ENCODE assay signal across 8 mouse cellular contexts in the genomic region with DNA sequence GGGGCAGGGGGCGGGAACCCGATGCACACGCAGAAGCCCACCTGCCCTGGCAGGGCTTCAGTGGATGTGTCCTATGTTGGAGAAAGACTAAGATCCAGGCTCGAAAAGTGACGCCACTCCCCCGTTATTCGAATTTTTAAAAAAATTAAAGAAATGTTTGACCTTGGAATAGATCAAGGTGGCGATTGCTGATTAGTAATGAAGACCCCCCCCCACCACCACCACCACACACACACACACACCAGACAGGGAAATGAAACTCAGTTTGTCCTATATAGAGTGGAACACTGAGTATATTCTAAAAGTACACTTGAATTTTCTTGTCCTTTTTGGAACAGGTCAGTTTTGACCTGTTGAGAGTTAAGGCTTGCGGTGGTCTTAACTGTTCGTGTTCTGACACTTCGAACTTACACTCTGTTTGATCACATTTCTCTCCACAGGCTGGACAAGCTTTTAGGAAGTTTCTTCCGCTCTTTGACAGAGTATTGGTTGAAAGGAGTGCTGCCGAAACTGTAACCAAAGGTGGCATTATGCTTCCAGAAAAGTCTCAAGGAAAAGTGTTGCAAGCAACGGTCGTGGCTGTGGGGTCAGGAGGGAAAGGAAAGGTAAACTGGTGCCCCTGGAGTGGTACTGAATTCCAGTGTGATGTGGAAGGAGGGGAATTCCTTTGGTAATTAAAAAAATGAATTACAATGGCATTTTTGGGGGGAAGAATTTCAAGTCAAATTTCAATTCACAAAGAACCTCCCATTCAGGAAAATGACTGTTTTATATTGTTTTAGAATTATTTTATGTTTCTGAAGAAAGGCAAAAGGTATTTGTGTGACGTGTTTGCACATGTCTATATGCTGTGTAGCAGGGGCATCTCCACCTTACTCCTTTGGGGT. TPM values are rescaled to one million over a fixed set of nuclear protein-coding genes. Genes with fewer than 3 reads are reported as not detected.
A peak's percentile ranks its signal among the peaks of the same experiment; 100 is the strongest.
DNase-seq lines count a peak whose midpoint lies in the region; ATAC-seq and TF ChIP-seq lines count a peak whose summit lies in the region.

No protein-coding gene starts in this region.

- H3K36me3 ChIP-seq in testis, adult 2 months (ENCODE audit: control insufficient read depth, insufficient read depth, low read length): no peaks in the 10 kb centered on the region; the same call in 1 of the 2 replicates
- H3K36me3 ChIP-seq in limb, embryonic 14.5 days (ENCODE audit: control insufficient read depth, insufficient read depth, low read length): peaks cover 30% of the 10 kb centered on the region
- H3K36me3 ChIP-seq in stomach, postnatal 0 days (ENCODE audit: control insufficient read depth, insufficient read depth, low read length): 0 out of 2 replicates have a peak, but pooled peaks cover 6% of the 10 kb centered on the region

- H3K4me2 ChIP-seq in limb, embryonic 14.5 days (replicated peaks; ENCODE audit: low read depth, low read length, severe bottlenecking): peak overlapping the region; percentile 90
- peak overlapping the region; percentile 69 for H3K4me2 ChIP-seq in stomach, postnatal 0 days (replicated peaks; ENCODE audit: low read depth)

- ATAC-seq in limb, embryonic 14.5 days (ENCODE audit: low FRiP score, low read depth): no peak
- ATAC-seq in stomach, postnatal 0 days (ENCODE audit: low FRiP score, low TSS enrichment): no peak

- peaks cover 5% of the 10 kb centered on the region for H3K4me1 ChIP-seq in cerebellum, adult 2 months (ENCODE audit: control insufficient read depth, insufficient read depth, low read length)
- peaks cover 19% of the 10 kb centered on the region for H3K4me1 ChIP-seq in testis, adult 2 months (ENCODE audit: control insufficient read depth, insufficient read depth, low read length)
- peaks cover 19% of the 10 kb centered on the region for H3K4me1 ChIP-seq in limb, embryonic 14.5 days (ENCODE audit: control insufficient read depth, insufficient read depth, low read length)
- 0 out of 2 replicates have a peak, but pooled peaks cover 4% of the 10 kb centered on the region for H3K4me1 ChIP-seq in stomach, postnatal 0 days (replicated peaks; ENCODE audit: control insufficient read depth, insufficient read depth)

- peak overlapping the region; percentile 6 for H3K27ac ChIP-seq in cerebellum, adult 2 months (ENCODE audit: insufficient read depth, low read length)
- peak overlapping the region; percentile 95 for H3K27ac ChIP-seq in testis, adult 2 months (ENCODE audit: control insufficient read depth, insufficient read depth, low read depth, low read length)
- peak overlapping the region; percentile 95 for H3K27ac ChIP-seq in limb, embryonic 14.5 days (replicated peaks; ENCODE audit: low read depth, low read length)
- H3K27ac ChIP-seq in stomach, postnatal 0 days (replicated peaks): peak overlapping the region; percentile 98

- no peaks in the 10 kb centered on the region for H3K9me3 ChIP-seq in limb, embryonic 14.5 days (ENCODE audit: control insufficient read depth, low read length)
- H3K9me3 ChIP-seq in stomach, postnatal 0 days (ENCODE audit: control insufficient read depth, low read length): no peaks in the 10 kb centered on the region

- TF ChIP-seq EP300 in stomach, postnatal 0 days (optimal IDR thresholded peaks at IDR 0.05): no peak

- 5% methylated on average over 16 of the region's 16 CpGs for WGBS in cerebellum, adult 2 months
- 6% methylated on average over 16 of the region's 16 CpGs for WGBS in limb, embryonic 14.5 days
- 4% methylated on average over 16 of the region's 16 CpGs for WGBS in stomach, postnatal 0 days

- peak overlapping the region; percentile 62 for H3K4me3 ChIP-seq in cerebellum, adult 2 months (replicated peaks; ENCODE audit: insufficient read depth, low read depth, low read length)
- peak overlapping the region; percentile 99 for H3K4me3 ChIP-seq in testis, adult 2 months (ENCODE audit: control insufficient read depth, low read depth, low read length)
- H3K4me3 ChIP-seq in limb, embryonic 14.5 days (replicated peaks; ENCODE audit: low read length): peak overlapping the region; percentile 90
- peak overlapping the region; percentile 92 for H3K4me3 ChIP-seq in stomach, postnatal 0 days (ENCODE audit: low read depth, low read length)

- peak overlapping the region; percentile 95 for H3K9ac ChIP-seq in limb, embryonic 14.5 days (ENCODE audit: low read depth, low read length, severe bottlenecking)
- peak overlapping the region; percentile 89 for H3K9ac ChIP-seq in stomach, postnatal 0 days (ENCODE audit: low read length)

- TF ChIP-seq POLR2A in cerebellum, adult 2 months (IDR thresholded peaks at IDR 0.05; ENCODE audit: borderline replicate concordance, insufficient read depth, low read length): no peak
- TF ChIP-seq POLR2A in testis, adult 2 months (IDR thresholded peaks at IDR 0.05; ENCODE audit: control insufficient read depth, low read depth, low read length): no peak
- no peak for TF ChIP-seq POLR2A in limb, embryonic 14.5 days (IDR thresholded peaks at IDR 0.05; ENCODE audit: borderline replicate concordance, extremely low read depth, insufficient read depth, insufficient read length)

- DNase-seq in cerebellum, adult 2 months: no peak
- no peak for DNase-seq in cerebellum, adult 18-20 months
- DNase-seq in testis, postnatal 10 days (ENCODE audit: low spot score): no peak
- no peak for DNase-seq in limb, embryonic 14.5 days (ENCODE audit: low spot score)
- no peak for DNase-seq in stomach, postnatal 0 days (ENCODE audit: low spot score)
- no peak for DNase-seq in embryo, embryonic 9.5 days (ENCODE audit: extremely low spot score)
- DNase-seq in layer of hippocampus, adult 9-10 months (ENCODE audit: low spot score): no peak

- no peaks in the 10 kb centered on the region for H3K27me3 ChIP-seq in cerebellum, adult 2 months (ENCODE audit: control insufficient read depth, insufficient read depth, low read length)
- H3K27me3 ChIP-seq in testis, adult 2 months (ENCODE audit: control insufficient read depth, insufficient read depth, low read length): no peaks in the 10 kb centered on the region
- H3K27me3 ChIP-seq in limb, embryonic 14.5 days (ENCODE audit: control insufficient read depth, insufficient read depth, low read length): no peaks in the 10 kb centered on the region
- H3K27me3 ChIP-seq in stomach, postnatal 0 days (ENCODE audit: control insufficient read depth, insufficient read depth, low read length): no peaks in the 10 kb centered on the region

- TF ChIP-seq CTCF in cerebellum, adult 2 months (IDR thresholded peaks at IDR 0.05; ENCODE audit: borderline replicate concordance, insufficient read depth, low read depth, low read length): no peak
- TF ChIP-seq CTCF in testis, adult 2 months (IDR thresholded peaks at IDR 0.05; ENCODE audit: control insufficient read depth, insufficient read depth, insufficient replicate concordance, low read depth, low read length): no peak
- TF ChIP-seq CTCF in stomach, postnatal 0 days (IDR thresholded peaks at IDR 0.05; ENCODE audit: low read depth): no peak

RNA-seq across cellular contexts. Expression of gene Hspd1, which starts 0.8 kb away (rescaled TPM):
- polyA plus RNA-seq in cerebellum, adult 2 months (2012; rRNA removed): 116 and 118 TPM in 2 replicates
- 10.3 and 12.8 TPM in 2 replicates for polyA plus RNA-seq in testis, adult 2 months (2012; rRNA removed)
- polyA plus RNA-seq in limb, embryonic 14.5 days (2012; rRNA removed): 98.9 and 161 TPM in 2 replicates
- polyA plus RNA-seq in limb, embryonic 14.5 days (2014; fragmentation: Nextera tagmentation; extraction: Ambion mirVana): 231 and 252 TPM in 2 replicates
- polyA plus RNA-seq in stomach, postnatal 0 days (2015; fragmentation: Nextera tagmentation; extraction: Ambion mirVana): 154 and 166 TPM in 2 replicates

RNA-seq across cellular contexts. Expression of gene Hspe1, which starts 0.9 kb away (rescaled TPM):
- 156 and 173 TPM in 2 replicates for polyA plus RNA-seq in cerebellum, adult 2 months (2012; rRNA removed)
- 15.7 and 17.2 TPM in 2 replicates for polyA plus RNA-seq in testis, adult 2 months (2012; rRNA removed)
- polyA plus RNA-seq in limb, embryonic 14.5 days (2012; rRNA removed): 170 and 288 TPM in 2 replicates
- 345 and 381 TPM in 2 replicates for polyA plus RNA-seq in limb, embryonic 14.5 days (2014; fragmentation: Nextera tagmentation; extraction: Ambion mirVana)
- 295 and 324 TPM in 2 replicates for polyA plus RNA-seq in stomach, postnatal 0 days (2015; fragmentation: Nextera tagmentation; extraction: Ambion mirVana)

RNA-seq across cellular contexts. Expression of gene Coq10b, which starts 36.3 kb away (rescaled TPM):
- polyA plus RNA-seq in cerebellum, adult 2 months (2012; rRNA removed): 27.5 and 30.8 TPM in 2 replicates
- polyA plus RNA-seq in testis, adult 2 months (2012; rRNA removed): 16.0 and 20.5 TPM in 2 replicates
- polyA plus RNA-seq in limb, embryonic 14.5 days (2012; rRNA removed): 12.2 and 13.0 TPM in 2 replicates
- 19.1 and 21.2 TPM in 2 replicates for polyA plus RNA-seq in limb, embryonic 14.5 days (2014; fragmentation: Nextera tagmentation; extraction: Ambion mirVana)
- 31.4 and 36.2 TPM in 2 replicates for polyA plus RNA-seq in stomach, postnatal 0 days (2015; fragmentation: Nextera tagmentation; extraction: Ambion mirVana)

RNA-seq across cellular contexts. Expression of gene Mob4, which starts 42.2 kb away (rescaled TPM):
- 48.0 and 48.8 TPM in 2 replicates for polyA plus RNA-seq in cerebellum, adult 2 months (2012; rRNA removed)
- 3.7 and 4.2 TPM in 2 replicates for polyA plus RNA-seq in testis, adult 2 months (2012; rRNA removed)
- polyA plus RNA-seq in limb, embryonic 14.5 days (2012; rRNA removed): 37.0 and 43.4 TPM in 2 replicates
- 120 and 129 TPM in 2 replicates for polyA plus RNA-seq in limb, embryonic 14.5 days (2014; fragmentation: Nextera tagmentation; extraction: Ambion mirVana)
- polyA plus RNA-seq in stomach, postnatal 0 days (2015; fragmentation: Nextera tagmentation; extraction: Ambion mirVana): 128 and 139 TPM in 2 replicates

Comparison
In these comparisons a context has a peak if more than half of its experiments do, and no peak if none do; other contexts are left out.
1. H3K27ac ChIP-seq: peak in every context shown above with its lines; median percentile 98 in stomach, postnatal 0 days; 95 in testis, adult 2 months; 95 in limb, embryonic 14.5 days; 6 in cerebellum, adult 2 months.